Comparison of ENCODE assay signal across 29 mouse cellular contexts in genomic region chr13:14304103-14304502, GRCm38 (mm10).
DNase-seq lines count a peak whose midpoint lies in the region; ATAC-seq and TF ChIP-seq lines count a peak whose summit lies in the region.
"Had no signal": no experiment of that assay in that cellular context is flagged by ENCODE, and none has a peak within 500 bp of the region (broad histone marks: within the 10 kb centered on the region; RNA-seq: fewer than 3 reads in every experiment).

No protein-coding gene starts in this region.

- no peak for TF ChIP-seq EP300 in liver, postnatal 0 days (IDR thresholded peaks at IDR 0.05; ENCODE audit: low read depth)
- TF ChIP-seq EP300 in liver, embryonic 14.5 days (IDR thresholded peaks at IDR 0.05; ENCODE audit: low read depth), result peak; percentile 72

- no peak overlapping the region for H3K4me3 ChIP-seq in liver, postnatal 0 days (ENCODE audit: low read depth, low read length)
- no peak overlapping the region for H3K4me3 ChIP-seq in liver, embryonic 11.5 days (ENCODE audit: low read depth, low read length)
- no peak overlapping the region for H3K4me3 ChIP-seq in liver, embryonic 14.5 days (ENCODE audit: insufficient read depth in 1 of 2, low read depth in 2 of 2, low read length in 2 of 2)
- H3K4me3 ChIP-seq: embryonic facial prominence, embryonic 12.5 days; embryonic facial prominence, embryonic 15.5 days; gastrocnemius, adult 2 months; heart, embryonic 13.5 days; hindbrain, embryonic 10.5 days; hindbrain, embryonic 13.5 days; intestine, embryonic 15.5 days had no signal

- peak; percentile 26 for DNase-seq in liver
- no peak for DNase-seq in liver, postnatal 0 days
- DNase-seq in liver, embryonic 11.5 days (ENCODE audit: low spot score), result no peak
- peak; percentile 57 to 65 (median 61) for DNase-seq in liver, embryonic 14.5 days (ENCODE audit: low read depth in 3 of 3, low spot score in 3 of 3)
- DNase-seq in yolk sac, embryonic 10.5 days (ENCODE audit: low spot score), result peak; percentile 13
- DNase-seq in heart, postnatal 25 days (ENCODE audit: low spot score), result no peak
- DNase-seq in layer of hippocampus, adult 9-11 months, result no peak
- DNase-seq in urinary bladder, postnatal 4 days (ENCODE audit: low spot score in 2 of 2), result no peak
- DNase-seq: adrenal gland, postnatal 14 days; B cell, adult 2 months; cerebellum, adult 11 months; cerebellum, adult 2 months; cerebellum, adult 9-11 months; cerebellum, postnatal 25 days; gastrocnemius, adult 2 months; gastrocnemius, postnatal 14 days; heart, adult 11 months; heart, postnatal 14 days had no signal

- no peak overlapping the region for H3K27ac ChIP-seq in liver, postnatal 0 days (ENCODE audit: low read depth)
- H3K27ac ChIP-seq in liver, embryonic 11.5 days (ENCODE audit: low read depth, low read length), result no peak overlapping the region
- H3K27ac ChIP-seq in liver, embryonic 14.5 days, result no peak overlapping the region; the same call in 1 of the 2 replicates
- H3K27ac ChIP-seq: embryonic facial prominence, embryonic 12.5 days; embryonic facial prominence, embryonic 15.5 days; gastrocnemius, adult 2 months; heart, embryonic 13.5 days; hindbrain, embryonic 10.5 days; hindbrain, embryonic 13.5 days; intestine, embryonic 15.5 days had no signal

- 78% methylated on average over 1 of the region's 1 CpGs for WGBS in liver, postnatal 0 days (ENCODE audit: insufficient replicate concordance)
- 61% methylated on average over 1 of the region's 1 CpGs for WGBS in liver, embryonic 11.5 days
- 59% methylated on average over 1 of the region's 1 CpGs for WGBS in liver, embryonic 14.5 days (ENCODE audit: insufficient replicate concordance)

- H3K27me3 ChIP-seq in liver, postnatal 0 days (ENCODE audit: insufficient read depth, low read length), result no peaks in the 10 kb centered on the region
- H3K27me3 ChIP-seq in liver, embryonic 11.5 days (replicated peaks; ENCODE audit: control insufficient read depth, insufficient read depth, low read length), result no peaks in the 10 kb centered on the region
- no peaks in the 10 kb centered on the region for H3K27me3 ChIP-seq in liver, embryonic 14.5 days (ENCODE audit: control insufficient read depth, insufficient read depth, low read length)
- H3K27me3 ChIP-seq: CH12.LX; embryonic facial prominence, embryonic 12.5 days; embryonic facial prominence, embryonic 15.5 days; heart, embryonic 13.5 days; hindbrain, embryonic 13.5 days; intestine, embryonic 15.5 days; Patski had no signal

- no peaks in the 10 kb centered on the region for H3K4me1 ChIP-seq in liver, postnatal 0 days (ENCODE audit: insufficient read depth)
- H3K4me1 ChIP-seq in liver, embryonic 11.5 days (replicated peaks; ENCODE audit: control insufficient read depth, insufficient read depth, low read length), result no peaks in the 10 kb centered on the region
- H3K4me1 ChIP-seq in liver, embryonic 14.5 days (replicated peaks; ENCODE audit: control insufficient read depth in 2 of 2, insufficient read depth in 2 of 2, low read length in 1 of 2), result peaks cover 3 to 12% of the 10 kb centered on the region in 2 experiments
- H3K4me1 ChIP-seq: embryonic facial prominence, embryonic 12.5 days; embryonic facial prominence, embryonic 15.5 days; heart, embryonic 13.5 days; hindbrain, embryonic 10.5 days; hindbrain, embryonic 13.5 days; intestine, embryonic 15.5 days had no signal

- no peak for TF ChIP-seq CTCF in liver, postnatal 0 days (IDR thresholded peaks at IDR 0.05; ENCODE audit: low read depth)
- TF ChIP-seq CTCF in liver, embryonic 14.5 days (IDR thresholded peaks at IDR 0.05; ENCODE audit: low read depth), result no peak

- no peak overlapping the region for H3K9ac ChIP-seq in liver, postnatal 0 days (replicated peaks)
- no peak overlapping the region for H3K9ac ChIP-seq in liver, embryonic 11.5 days (ENCODE audit: low read depth, low read length)
- H3K9ac ChIP-seq in liver, embryonic 14.5 days (replicated peaks), result no peak overlapping the region
- H3K9ac ChIP-seq: embryonic facial prominence, embryonic 12.5 days; embryonic facial prominence, embryonic 15.5 days; heart, embryonic 13.5 days; hindbrain, embryonic 13.5 days; intestine, embryonic 15.5 days had no signal

- H3K36me3 ChIP-seq in liver, postnatal 0 days (replicated peaks; ENCODE audit: insufficient read depth, low read length), result no peaks in the 10 kb centered on the region
- no peaks in the 10 kb centered on the region for H3K36me3 ChIP-seq in liver, embryonic 11.5 days (ENCODE audit: control insufficient read depth, insufficient read depth, low read length)
- no peaks in the 10 kb centered on the region for H3K36me3 ChIP-seq in liver, embryonic 14.5 days (replicated peaks; ENCODE audit: control insufficient read depth, insufficient read depth, low read depth)
- H3K36me3 ChIP-seq: embryonic facial prominence, embryonic 12.5 days; embryonic facial prominence, embryonic 15.5 days; heart, embryonic 13.5 days; hindbrain, embryonic 10.5 days; intestine, embryonic 15.5 days had no signal

- H3K9me3 ChIP-seq in liver, postnatal 0 days (ENCODE audit: low read length), result no peaks in the 10 kb centered on the region
- no peaks in the 10 kb centered on the region for H3K9me3 ChIP-seq in liver, embryonic 11.5 days (ENCODE audit: control insufficient read depth, low read length)
- H3K9me3 ChIP-seq in liver, embryonic 14.5 days (ENCODE audit: control insufficient read depth, low read length), result no peaks in the 10 kb centered on the region
- H3K9me3 ChIP-seq: embryonic facial prominence, embryonic 12.5 days; embryonic facial prominence, embryonic 15.5 days; G1E; heart, embryonic 13.5 days; hindbrain, embryonic 10.5 days; hindbrain, embryonic 13.5 days; intestine, embryonic 15.5 days had no signal

- no peak for ATAC-seq in liver, postnatal 0 days
- ATAC-seq in liver, embryonic 11.5 days (replicated peaks; ENCODE audit: low FRiP score), result peak; percentile 90
- peak; percentile 93 for ATAC-seq in liver, embryonic 14.5 days (ENCODE audit: insufficient read depth)
- ATAC-seq: forebrain, embryonic 16.5 days; hindbrain, embryonic 16.5 days; intestine, embryonic 15.5 days; Patski had no signal

- intact Hi-C loops in heart, postnatal 25 days (cut with DNase I), result no loop called here

- H3K4me2 ChIP-seq in liver, postnatal 0 days (ENCODE audit: low read depth, low read length), result no peak overlapping the region
- H3K4me2 ChIP-seq in liver, embryonic 11.5 days, result no peak overlapping the region
- H3K4me2 ChIP-seq in liver, embryonic 14.5 days (ENCODE audit: low read depth), result peak overlapping the region; percentile 45
- H3K4me2 ChIP-seq: embryonic facial prominence, embryonic 12.5 days; embryonic facial prominence, embryonic 15.5 days; heart, embryonic 13.5 days; hindbrain, embryonic 13.5 days; intestine, embryonic 15.5 days had no signal

Comparison
In these comparisons a context has a peak if more than half of its experiments do, and no peak if none do; other contexts are left out.
1. DNase-seq: peak in liver (single experiment), liver, embryonic 14.5 days (3 of 3) and yolk sac, embryonic 10.5 days (single experiment); none in liver, postnatal 0 days (single experiment), liver, embryonic 11.5 days (single experiment), heart, postnatal 25 days (single experiment), layer of hippocampus, adult 9-11 months (single experiment) and urinary bladder, postnatal 4 days (0 of 2).